Mouse (Mus musculus): Measurements from ENCODE around the gene Klhdc3. TPM values are rescaled to one million over a fixed set of nuclear protein-coding genes. Genes with fewer than 3 reads are reported as not detected.
A peak's percentile ranks its signal among the peaks of the same experiment; 100 is the strongest.

Klhdc3 gene
- total RNA-seq, 4 experiments from 2014 or later: 175 to 193 (median 189) TPM

GRCm38 (mm10) chr17:46661981-46662380 is 18.7 kb downstream of the Klhdc3 start:
- DNase-seq (ENCODE audit: low spot score in 2 of 2): no peak

DNA sequence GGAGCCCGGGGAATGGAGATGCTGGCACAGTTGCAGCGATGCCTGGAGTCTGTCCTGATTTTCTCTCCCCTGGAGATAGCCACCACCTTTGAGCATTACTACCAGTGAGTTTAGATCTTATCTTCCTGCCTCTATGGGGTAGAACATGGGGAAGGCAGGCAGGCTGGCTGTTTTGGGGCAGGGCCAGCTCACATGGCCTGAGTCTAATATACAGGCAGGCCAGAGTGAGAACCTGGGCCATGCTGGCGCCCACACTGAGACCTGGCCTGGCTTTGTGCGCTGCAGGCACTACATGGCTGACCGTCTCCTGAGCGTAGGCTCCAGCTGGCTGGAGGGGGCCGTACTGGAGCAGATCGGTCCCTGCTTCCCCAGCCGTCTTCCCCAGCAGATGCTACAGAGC is 19.4 kb downstream of the Klhdc3 start:
- DNase-seq (ENCODE audit: low spot score in 2 of 2): no peak

- DNase-seq (ENCODE audit: low spot score in 2 of 2): no peak
Observed at GRCm38 (mm10) chr17:46656054-46656453, 24.7 kb downstream of the Klhdc3 start.

DNA sequence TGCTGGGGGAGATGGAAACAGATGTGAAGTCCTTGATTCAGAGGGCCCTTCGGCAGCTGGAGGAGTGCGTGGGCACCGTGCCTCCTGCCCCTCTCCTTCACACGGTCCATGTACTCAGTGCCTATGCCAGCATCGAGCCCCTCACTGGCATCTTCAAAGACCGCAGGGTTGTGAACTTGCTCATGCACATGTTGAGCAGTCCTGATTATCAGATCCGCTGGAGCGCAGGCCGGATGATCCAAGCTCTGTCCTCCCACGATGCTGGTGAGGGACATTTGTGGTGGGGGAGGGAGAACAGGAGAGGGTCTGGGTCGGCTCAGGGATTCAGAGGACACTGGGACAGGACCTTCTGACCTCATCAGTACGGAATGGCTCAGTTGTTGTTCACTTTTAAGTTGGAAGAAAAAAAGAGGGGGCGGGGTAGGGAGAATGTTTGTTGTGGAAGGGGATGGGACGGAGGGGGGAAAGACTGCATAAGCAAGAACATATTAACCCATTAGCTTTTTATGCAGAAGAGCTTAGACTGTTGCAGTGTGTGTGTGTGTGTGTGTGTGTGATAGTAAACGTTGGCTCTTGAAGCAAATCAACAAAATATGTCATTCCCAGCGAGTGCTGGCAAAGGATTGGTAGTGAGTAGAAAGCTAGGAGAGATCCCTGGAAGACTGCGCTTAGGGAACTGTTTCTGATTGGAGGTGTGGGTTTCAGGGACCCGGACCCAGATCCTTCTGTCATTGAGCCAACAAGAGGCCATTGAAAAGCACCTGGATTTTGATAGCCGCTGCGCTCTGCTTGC is 28.8 kb downstream of the Klhdc3 start:
- DNase-seq (ENCODE audit: low spot score in 2 of 2): no peak

DNA sequence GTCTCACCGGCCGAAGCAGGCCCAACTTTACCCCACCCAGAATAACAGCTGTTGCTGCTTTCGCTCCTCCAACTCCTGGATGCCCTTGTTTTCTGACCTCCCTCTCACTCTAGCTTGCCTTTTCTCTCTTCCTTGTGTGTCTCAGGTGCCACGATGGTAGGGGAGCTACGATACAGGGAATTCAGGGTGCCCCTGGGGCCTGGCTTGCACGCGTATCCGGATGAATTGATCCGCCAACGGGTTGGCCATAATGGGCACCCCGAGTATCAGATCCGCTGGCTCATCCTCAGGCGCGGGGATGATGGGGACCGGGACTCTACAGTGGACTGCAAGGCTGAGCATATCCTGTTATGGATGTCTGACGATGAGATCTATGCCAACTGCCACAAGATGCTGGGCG is 29.4 kb downstream of the Klhdc3 start:
- no peak for DNase-seq (ENCODE audit: low spot score in 2 of 2)

DNA sequence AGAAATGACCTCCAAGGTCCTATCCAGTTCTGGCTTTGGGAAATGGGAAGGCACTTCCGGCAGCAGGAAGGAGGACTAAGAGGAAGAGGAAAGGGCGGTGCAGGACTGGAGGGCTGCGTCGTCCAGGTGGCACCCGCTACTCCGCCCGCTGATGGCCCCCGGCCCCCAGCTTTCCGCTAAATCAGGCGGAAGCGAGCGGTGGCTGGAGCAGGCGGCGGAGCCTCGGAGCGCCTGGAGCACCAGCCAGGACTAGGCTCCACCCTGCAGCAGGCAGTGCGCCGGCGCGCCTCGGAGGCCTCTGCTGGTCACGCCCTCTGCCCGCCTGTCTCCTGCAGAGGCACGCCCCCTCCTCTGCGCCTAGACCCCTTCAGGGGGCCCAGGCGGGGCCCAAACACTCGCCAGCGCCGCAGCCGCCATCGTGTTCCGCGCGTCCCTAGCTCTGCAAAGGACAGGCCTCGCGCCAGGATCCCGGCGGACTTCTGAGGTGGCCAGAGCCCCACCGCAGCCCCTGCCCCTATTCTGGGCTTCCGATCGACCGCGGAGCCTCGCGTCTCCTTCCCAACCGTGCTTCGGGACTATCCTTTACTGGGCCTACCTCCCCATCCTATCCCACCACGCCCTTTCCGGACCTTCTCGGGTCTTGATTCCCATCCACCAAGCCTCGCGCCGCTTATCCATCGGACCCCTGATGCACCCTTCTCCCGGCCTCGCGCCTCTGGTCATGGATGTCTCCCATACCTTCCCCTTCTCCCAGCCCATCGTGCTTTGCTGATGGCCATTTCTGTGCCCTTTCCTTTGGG is 30.3 kb downstream of the Klhdc3 start, which contains the start of gene Cul7:
Gene Cul7 (plus strand): TSS at position 106 of the 800 bp plus-strand sequence.
- DNase-seq (ENCODE audit: low spot score in 2 of 2): peak; percentile 69 to 91

- no peak for DNase-seq (ENCODE audit: low spot score in 2 of 2)
Observed at GRCm38 (mm10) chr17:46649811-46650210, 30.9 kb downstream of the Klhdc3 start.

- DNase-seq (ENCODE audit: low spot score in 2 of 2): no peak
Observed at GRCm38 (mm10) chr17:46648436-46648835, 32.3 kb downstream of the Klhdc3 start.

GRCm38 (mm10) chr17:46647279-46647678 is 33.4 kb downstream of the Klhdc3 start:
- no peak for DNase-seq (ENCODE audit: low spot score in 2 of 2)

DNA sequence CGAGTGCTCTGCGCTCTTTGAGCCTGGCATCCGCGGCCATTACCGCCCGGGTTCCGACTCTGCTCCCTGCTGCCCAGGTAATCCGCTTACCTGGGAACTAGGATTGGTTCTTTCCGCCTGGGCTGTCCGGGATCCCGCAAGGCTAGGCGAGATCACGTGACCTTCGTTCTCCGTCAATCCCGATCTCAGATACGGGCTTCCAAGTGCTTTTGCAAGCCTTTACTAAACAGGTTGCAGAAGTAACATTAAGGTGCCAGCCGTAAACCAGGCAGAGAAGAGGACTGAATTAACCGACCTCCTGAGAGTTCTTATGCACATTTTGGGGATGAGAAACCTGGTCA is 34.4 kb downstream of the Klhdc3 start:
- DNase-seq (ENCODE audit: low spot score in 2 of 2): no peak

DNA sequence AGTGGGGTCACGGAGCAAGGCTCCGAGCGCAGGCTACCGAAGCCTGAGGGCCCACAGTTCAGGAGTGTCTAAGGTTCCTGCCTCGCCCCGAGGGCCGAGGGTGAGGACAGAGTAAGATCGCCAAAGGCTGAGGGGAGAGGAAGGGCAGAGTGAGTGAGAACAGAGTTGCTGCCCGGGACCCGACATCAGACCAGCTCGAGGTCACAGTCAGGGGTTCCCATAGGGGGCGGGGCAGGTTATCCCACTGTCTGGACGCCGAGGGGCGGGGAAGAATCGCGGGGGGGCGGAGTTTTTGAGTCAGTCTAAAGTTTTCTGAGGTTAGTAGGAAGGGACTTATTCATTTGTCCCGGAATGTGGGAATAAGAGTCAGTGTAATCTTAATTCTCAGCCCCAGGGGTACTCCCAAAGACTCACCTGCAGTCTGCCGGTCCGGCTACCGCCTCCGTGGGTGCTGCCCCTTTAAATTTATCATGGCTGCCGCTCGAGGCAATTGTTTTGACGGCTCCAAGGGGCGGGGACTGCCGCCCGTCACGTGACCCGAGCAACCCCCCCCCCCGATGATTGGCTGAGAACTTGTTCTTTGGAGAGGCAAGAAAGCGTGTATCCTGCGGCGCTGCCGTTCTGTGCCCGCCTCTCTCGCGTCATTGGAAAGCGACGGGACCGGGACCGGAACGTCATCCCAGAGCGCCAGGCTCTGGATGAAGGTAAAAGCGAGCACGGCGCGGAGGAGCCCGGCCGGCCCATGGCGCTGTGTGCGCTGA is 35.0 kb downstream of the Klhdc3 start, which contains the start of the genes Klc4 and Mrpl2:
Gene Klc4 (minus strand): TSS at position 462 of the 761 bp plus-strand sequence.
Gene Mrpl2 (plus strand): TSS at position 669 of the 761 bp plus-strand sequence.
- peak; percentile 98 to 99 for DNase-seq (ENCODE audit: low spot score in 2 of 2)

DNA sequence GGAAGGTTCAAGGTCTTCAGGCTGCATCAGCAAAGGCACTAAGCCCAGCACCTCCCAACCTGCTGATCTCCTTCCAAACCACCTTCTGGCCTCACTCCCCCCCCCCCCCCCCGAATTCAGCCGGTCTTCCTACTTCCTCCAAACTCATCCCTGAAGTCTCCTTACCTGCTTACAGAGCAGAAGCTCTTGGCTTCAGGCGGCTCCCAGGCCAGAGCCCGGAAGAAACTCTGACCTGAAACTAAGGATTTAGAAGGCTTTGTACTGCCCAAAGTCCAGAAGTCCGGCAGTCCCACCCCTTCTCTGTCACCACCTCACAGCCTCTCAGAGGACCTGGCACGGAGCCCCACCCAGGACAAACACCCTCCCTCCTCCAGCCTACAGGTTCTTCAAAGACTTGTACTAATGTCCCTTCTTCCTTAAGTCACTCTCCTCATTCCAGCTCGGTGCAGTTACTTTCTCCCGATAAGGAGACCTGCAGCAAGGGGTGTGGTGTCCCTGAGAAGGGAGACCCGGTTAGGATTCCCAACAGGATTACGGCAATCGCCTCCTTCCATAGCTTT is 35.7 kb downstream of the Klhdc3 start:
- no peak for DNase-seq (ENCODE audit: low spot score in 2 of 2)

DNA sequence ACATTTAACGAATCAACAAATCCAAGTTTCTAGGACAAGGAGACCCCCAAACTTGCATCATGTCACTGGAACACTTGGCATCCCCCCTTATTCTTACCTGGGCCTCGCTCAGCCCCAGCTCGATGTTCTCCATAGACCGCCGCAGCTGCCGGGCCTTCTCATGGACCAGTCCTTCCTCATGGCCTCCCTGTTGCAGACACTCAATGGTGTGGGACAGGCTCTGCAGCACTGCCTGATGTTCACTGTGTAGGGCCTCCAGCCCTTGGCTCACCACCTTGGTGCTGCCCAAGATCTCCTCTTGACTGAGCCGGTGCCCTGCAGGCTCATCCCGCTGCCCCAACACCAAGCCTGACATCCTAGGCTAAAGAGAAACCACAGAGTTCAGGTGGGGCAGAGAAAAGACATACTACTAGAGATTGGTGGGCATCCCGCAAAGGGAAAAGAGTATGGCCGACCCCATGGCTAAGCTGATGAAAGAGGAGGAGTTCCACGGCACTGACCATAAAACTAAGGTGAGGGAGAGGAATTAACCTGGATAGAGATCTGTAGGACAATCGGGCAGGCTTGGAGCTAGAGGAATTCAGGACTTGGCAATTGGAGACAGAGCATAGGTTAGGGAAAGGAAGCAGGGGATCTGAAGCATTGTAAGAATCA is 36.4 kb downstream of the Klhdc3 start:
- DNase-seq (ENCODE audit: low spot score in 2 of 2): no peak

DNA sequence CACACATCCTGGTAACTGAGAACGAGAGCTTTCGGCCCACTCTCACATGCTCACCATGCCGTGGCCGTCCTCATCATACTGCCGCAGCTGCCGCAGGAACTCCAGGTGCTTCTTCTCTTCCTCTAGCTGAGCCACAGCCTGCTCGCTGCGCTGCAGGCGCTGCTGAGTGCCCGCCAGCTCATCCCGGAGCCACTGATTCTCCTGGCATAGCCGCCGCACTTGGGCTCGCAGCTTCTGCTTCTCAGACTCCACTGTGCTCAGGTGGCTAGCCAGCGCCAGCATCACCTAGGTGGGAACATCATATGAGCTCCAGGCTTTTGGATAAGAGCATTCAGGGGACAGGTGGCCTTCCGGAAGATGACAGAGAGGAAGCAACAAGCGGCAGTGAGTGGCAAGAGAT is 38.7 kb downstream of the Klhdc3 start:
- no peak for DNase-seq (ENCODE audit: low spot score in 2 of 2)

GRCm38 (mm10) chr17:46639929-46640328 is 40.8 kb downstream of the Klhdc3 start:
- DNase-seq (ENCODE audit: low spot score in 2 of 2): no peak

DNA sequence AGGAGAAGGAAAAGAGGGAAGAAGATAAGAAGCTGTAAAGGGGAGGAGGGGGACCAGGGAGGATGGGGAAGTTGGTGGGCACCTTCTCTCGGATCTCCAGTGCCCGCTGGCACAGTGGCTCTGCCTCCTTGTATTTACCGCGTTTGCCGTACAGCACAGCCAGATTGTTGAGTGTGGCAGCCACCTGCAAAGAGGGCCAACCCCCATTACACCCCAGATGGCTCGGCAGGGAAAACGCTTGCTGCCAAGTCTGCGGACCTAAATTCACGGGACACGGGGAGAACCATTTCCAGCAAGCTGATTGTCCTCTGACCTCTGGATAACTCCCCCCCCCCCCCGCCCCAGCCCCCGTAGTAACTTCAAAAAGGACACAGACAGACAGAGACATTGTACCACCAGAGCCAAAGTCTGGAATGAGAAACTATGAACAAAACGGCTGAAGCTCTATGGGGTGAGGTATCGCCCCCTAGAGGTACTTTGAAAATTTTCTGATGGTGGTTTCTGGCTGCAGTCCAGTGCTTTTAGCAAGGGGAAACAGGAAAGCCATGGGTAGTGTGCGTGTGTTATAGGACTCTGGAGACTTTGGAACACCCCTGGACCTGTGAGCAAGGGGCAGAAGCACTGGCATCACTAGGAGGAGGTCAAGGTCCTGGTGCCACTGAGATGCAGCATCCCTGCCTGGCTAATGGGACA is 43.7 kb downstream of the Klhdc3 start:
- no peak for DNase-seq (ENCODE audit: low spot score in 2 of 2)

DNA sequence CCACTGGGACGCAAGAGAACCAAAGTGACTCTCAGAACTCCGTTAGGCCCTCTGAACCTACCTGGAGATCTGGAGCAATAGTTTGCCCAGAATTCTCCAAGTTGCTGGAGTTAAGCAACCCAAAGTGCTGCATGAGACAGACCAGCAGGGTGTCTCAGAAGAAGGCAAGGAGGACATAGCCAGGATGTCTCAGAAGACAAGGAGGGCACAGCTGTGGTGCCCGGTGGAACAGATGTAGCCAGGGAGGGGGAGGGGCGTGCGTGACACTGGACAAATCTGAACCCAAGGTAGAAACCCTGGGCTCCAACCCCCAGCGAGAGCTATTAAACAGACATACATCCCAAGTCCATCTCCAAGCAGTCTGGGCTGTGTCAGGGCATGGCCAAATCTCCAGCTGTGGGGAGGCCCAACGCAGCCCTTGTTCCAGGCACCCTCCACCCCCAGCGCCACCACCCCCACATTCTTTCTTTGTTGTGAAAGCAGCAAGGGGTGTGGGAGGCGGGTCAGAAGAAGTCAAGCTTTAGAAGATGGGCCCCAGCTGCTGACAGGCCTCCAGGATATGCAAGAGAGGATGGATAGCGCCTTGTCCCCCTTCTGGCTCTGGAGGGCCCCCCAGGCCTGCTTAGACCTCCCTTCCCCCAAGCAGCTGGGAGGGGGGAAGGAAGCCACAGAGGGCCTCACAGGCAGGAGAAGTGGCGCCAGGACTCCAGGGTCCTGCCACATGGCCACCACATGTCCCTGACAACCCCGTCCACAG is 50.9 kb downstream of the Klhdc3 start:
- DNase-seq (ENCODE audit: low spot score in 2 of 2): no peak

GRCm38 (mm10) chr17:46628791-46629684 is 51.7 kb downstream of the Klhdc3 start, which contains the start of gene Ptk7:
Gene Ptk7 (minus strand): TSS chr17:46629504.
- peak in 1 of 2 experiments; percentile 32 for DNase-seq (ENCODE audit: low spot score in 2 of 2)

- no peak for DNase-seq (ENCODE audit: low spot score in 2 of 2)
Observed at GRCm38 (mm10) chr17:46628471-46628790, 52.3 kb downstream of the Klhdc3 start.
